Mouse (Mus musculus) urinary bladder, postnatal 14 days (tissue): ENCODE measurements around the gene Gpc2.

Experiments
- DNase-seq: peaks from one replicate; pipeline ENCODE4 v3.0.0; 2021; ENCODE audit warnings: low spot score

Gene Gpc2

GRCm38 (mm10) chr5:138262001-138262400 lies 17.8 kb downstream of the Gpc2 start:
- no peak for DNase-seq

GRCm38 (mm10) chr5:138260834-138261233 lies 19.0 kb downstream of the Gpc2 start:
- DNase-seq = no peak

- DNase-seq = no peak
These were observed 19.8 kb downstream of the Gpc2 start for GRCm38 (mm10) chr5:138260051-138260450.

GRCm38 (mm10) chr5:138258993-138259392 lies 20.8 kb downstream of the Gpc2 start:
- DNase-seq = no peak

- DNase-seq = no peak
These were observed 21.3 kb downstream of the Gpc2 start for GRCm38 (mm10) chr5:138258542-138258941.

- DNase-seq = no peak
These were observed 21.7 kb downstream of the Gpc2 start for GRCm38 (mm10) chr5:138258078-138258477.

GRCm38 (mm10) chr5:138257585-138257978 lies 22.2 kb downstream of the Gpc2 start:
- DNase-seq = no peak

- no peak for DNase-seq
These were observed 22.7 kb downstream of the Gpc2 start for GRCm38 (mm10) chr5:138256966-138257584.

- no peak for DNase-seq
These were observed 23.7 kb downstream of the Gpc2 start for GRCm38 (mm10) chr5:138256094-138256467.

GRCm38 (mm10) chr5:138255353-138256093 lies 24.3 kb downstream of the Gpc2 start, which contains the start of gene Lamtor4:
TSS of gene Lamtor4 (plus strand) at chr5:138255482.
- DNase-seq = peak; percentile 95

GRCm38 (mm10) chr5:138253061-138253460 lies 26.7 kb downstream of the Gpc2 start:
- no peak for DNase-seq

- DNase-seq = no peak
These were observed 28.7 kb downstream of the Gpc2 start for GRCm38 (mm10) chr5:138251144-138251543.

- DNase-seq = no peak
These were observed 38.3 kb downstream of the Gpc2 start for GRCm38 (mm10) chr5:138241511-138241910.

- DNase-seq = no peak
These were observed 45.6 kb downstream of the Gpc2 start for GRCm38 (mm10) chr5:138234224-138234623.

GRCm38 (mm10) chr5:138233778-138234177 lies 46.0 kb downstream of the Gpc2 start:
- DNase-seq = no peak

GRCm38 (mm10) chr5:138229511-138229910 lies 50.3 kb downstream of the Gpc2 start:
- DNase-seq = no peak

GRCm38 (mm10) chr5:138228026-138228425 lies 51.8 kb downstream of the Gpc2 start:
- DNase-seq = no peak

GRCm38 (mm10) chr5:138227367-138227766 lies 52.4 kb downstream of the Gpc2 start:
- no peak for DNase-seq

- DNase-seq = no peak
These were observed 53.3 kb downstream of the Gpc2 start for GRCm38 (mm10) chr5:138226491-138226890.

GRCm38 (mm10) chr5:138225700-138226099 lies 54.1 kb downstream of the Gpc2 start, which contains the start of gene Nxpe5:
TSS of gene Nxpe5 (plus strand) at chr5:138225898.
- DNase-seq = no peak
